Mouse (Mus musculus) liver, embryonic 11.5 days (tissue): ENCODE results near the gene Polk. TPM values are rescaled to one million over a fixed set of nuclear protein-coding genes. Genes with fewer than 3 reads are reported as not detected.

Experiments used
- ATAC-seq: fragments of 200-750 bp; cut with Nextera tagmentation; replicated peaks from 2 replicates; pipeline ENCODE4 v1.8.0; 2017; ENCODE audit warnings: moderate number of reproducible peaks, mild to moderate bottlenecking, moderate TSS enrichment, moderate library complexity; ENCODE audit not compliant: low FRiP score
- DNase-seq: peaks from one replicate; pipeline ENCODE4 v3.0.0-alpha.2; 2017; ENCODE audit warnings: low spot score
- H3K27ac ChIP-seq: fragments of 300-500 bp; sonication (generic); 2 replicates; pipeline ENCODE4 v1.5.1; 2014; ENCODE audit warnings: mild to moderate bottlenecking, low read depth, low read length, control low read depth
- H3K27me3 ChIP-seq: fragments of 300-500 bp; sonication (generic); replicated peaks from 2 replicates; pipeline ENCODE4 v1.6.1; 2014; ENCODE audit warnings: low read length, mixed read lengths; ENCODE audit not compliant: control insufficient read depth, insufficient read depth
- H3K36me3 ChIP-seq: fragments of 300-500 bp; sonication (generic); 2 replicates; pipeline ENCODE4 v1.6.1; 2014; ENCODE audit warnings: mild to moderate bottlenecking, low read length, moderate library complexity, mixed read lengths; ENCODE audit not compliant: control insufficient read depth, insufficient read depth
- H3K4me1 ChIP-seq: fragments of 300-500 bp; sonication (generic); replicated peaks from 2 replicates; pipeline ENCODE4 v1.6.1; 2014; ENCODE audit warnings: low read length, mixed read lengths; ENCODE audit not compliant: control insufficient read depth, insufficient read depth
- H3K4me2 ChIP-seq: fragments of 300-500 bp; sonication (generic); 2 replicates; pipeline ENCODE4 v1.6.1; 2014; ENCODE audit warnings: mild to moderate bottlenecking, control low read depth, moderate library complexity
- H3K4me3 ChIP-seq: fragments of 300-500 bp; sonication (generic); 2 replicates; pipeline ENCODE4 v1.5.1; 2014; ENCODE audit warnings: low read depth, low read length, control low read depth
- H3K9ac ChIP-seq: fragments of 300-500 bp; sonication (generic); 2 replicates; pipeline ENCODE4 v1.6.1; 2014; ENCODE audit warnings: low read depth, low read length, control low read depth
- H3K9me3 ChIP-seq: fragments of 300-500 bp; sonication (generic); 2 replicates; pipeline ENCODE4 v1.6.1; 2016; ENCODE audit warnings: low read length, inconsistent platforms, mixed read lengths; ENCODE audit not compliant: control insufficient read depth
- WGBS: fragments of 180-500 bp; shearing (Covaris S2); extraction: QIAGEN DNeasy Blood & Tissue Kit; methylation state at CpG from one replicate; pipeline ENCODE4 v1.1.7; 2014; 5-methylcytosine and 5-hydroxymethylcytosine counted together
- polyA plus RNA-seq: library from polyadenylated mRNA; unstranded; fragments of >200 nt; fragmentation: Nextera tagmentation; extraction: Ambion mirVana; gene quantifications from 2 replicates; pipeline ENCODE4 v1.2.1, GENCODE M21; 2014

Polk gene
- polyA plus RNA-seq, 1 experiment from 2014 or later, result 8.2 TPM

DNA sequence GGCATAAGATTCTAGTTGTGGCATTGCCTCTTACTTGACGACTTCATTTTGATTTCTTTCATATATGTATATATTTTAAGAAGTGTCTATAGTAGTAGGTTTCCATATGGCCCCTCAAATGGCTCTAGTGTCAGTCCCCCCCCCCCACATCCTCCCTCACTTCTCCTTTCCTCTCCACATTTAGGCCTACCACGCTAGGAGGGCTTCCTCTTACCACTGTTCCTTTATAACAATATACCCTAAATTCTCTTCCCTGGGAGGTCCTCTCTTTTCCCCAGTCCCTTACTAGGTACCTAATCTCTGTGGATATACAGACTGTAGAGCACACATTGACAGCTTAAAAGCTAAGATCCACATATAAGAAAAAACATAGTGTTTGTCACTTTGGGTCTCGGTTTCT lies 21.1 kb downstream of the Polk start:
- Histone ChIP-seq H3K4me2 (no peak overlapping the region), H3K27ac (no peak overlapping the region), H3K27me3 (no peaks in the 10 kb centered on the region), H3K4me3 (no peak overlapping the region), H3K9ac (no peak overlapping the region), H3K9me3 (no peaks in the 10 kb centered on the region), H3K4me1 (no peaks in the 10 kb centered on the region), H3K36me3 (no peaks in the 10 kb centered on the region)
- no peak for DNase-seq
- ATAC-seq, result no peak
- WGBS, result 78% methylated on average over 3 of the region's 3 CpGs

DNA sequence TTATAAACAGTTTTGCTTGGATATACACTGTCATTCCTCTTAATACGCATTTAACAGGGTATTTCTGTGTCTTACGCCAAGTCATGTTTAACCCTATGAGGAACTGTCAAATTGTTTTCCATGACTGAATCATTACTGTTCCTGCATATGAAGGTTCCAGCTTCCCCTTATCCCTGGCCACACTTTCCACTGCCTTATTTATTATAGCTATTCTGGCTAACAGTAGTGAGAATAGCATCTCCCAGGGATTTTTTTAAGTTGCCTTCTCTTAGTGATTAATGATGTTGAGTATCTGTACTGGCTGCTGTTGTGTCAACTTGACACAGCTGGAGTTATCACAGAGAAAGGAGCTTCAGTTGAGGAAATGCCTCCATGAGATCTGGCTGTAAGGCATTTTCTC lies 25.0 kb downstream of the Polk start:
- H3K36me3 ChIP-seq, result no peaks in the 10 kb centered on the region
- DNase-seq (no peak), ATAC-seq (no peak)
- H3K9me3 ChIP-seq, result no peaks in the 10 kb centered on the region
- H3K4me1 ChIP-seq, result no peaks in the 10 kb centered on the region
- H3K27ac ChIP-seq, result no peak overlapping the region
- H3K4me2 ChIP-seq, result no peak overlapping the region
- no peak overlapping the region for H3K4me3 ChIP-seq
- WGBS, result 83% methylated on average over 2 of the region's 2 CpGs
- H3K27me3 ChIP-seq, result no peaks in the 10 kb centered on the region
- H3K9ac ChIP-seq, result no peak overlapping the region

DNA sequence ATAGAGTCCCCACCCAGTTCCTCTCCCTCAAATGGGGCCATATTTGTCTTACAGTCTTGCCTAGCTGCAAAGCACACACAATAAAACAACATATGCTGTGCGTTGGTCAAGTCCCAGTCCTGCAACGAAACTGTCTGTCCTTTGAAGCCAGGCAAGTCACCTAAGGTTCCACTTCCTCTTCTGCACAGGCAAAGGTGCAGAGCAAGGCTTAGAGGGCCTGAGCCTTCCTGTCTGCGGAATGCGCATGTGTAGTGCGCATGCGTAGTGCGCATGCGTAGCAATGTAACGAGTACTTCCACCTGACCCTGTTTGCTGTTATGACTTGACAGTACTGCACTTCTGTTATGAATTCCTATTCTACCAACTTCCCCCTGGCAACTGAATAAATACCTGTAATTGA lies 26.1 kb downstream of the Polk start:
- Histone ChIP-seq H3K27me3 (no peaks in the 10 kb centered on the region), H3K9ac (no peak overlapping the region), H3K9me3 (no peaks in the 10 kb centered on the region), H3K4me1 (peaks cover 5% of the 10 kb centered on the region; the same call in 1 of the 2 replicates), H3K27ac (no peak overlapping the region), H3K36me3 (no peaks in the 10 kb centered on the region), H3K4me2 (no peak overlapping the region), H3K4me3 (no peak overlapping the region)
- ATAC-seq (no peak), DNase-seq (no peak)
- 89% methylated on average over 9 of the region's 9 CpGs for WGBS

GRCm38 (mm10) chr13:96514154-96514942 lies 28.0 kb downstream of the Polk start:
- ATAC-seq (no peak), DNase-seq (no peak)

GRCm38 (mm10) chr13:96511893-96512292 lies 30.5 kb downstream of the Polk start:
- H3K9ac ChIP-seq, result no peak overlapping the region
- no peaks in the 10 kb centered on the region for H3K27me3 ChIP-seq
- peaks cover 16% of the 10 kb centered on the region; the same call in 1 of the 2 replicates for H3K4me1 ChIP-seq
- DNase-seq (no peak), ATAC-seq (no peak)
- H3K9me3 ChIP-seq, result no peaks in the 10 kb centered on the region
- WGBS, result 44% methylated on average over 5 of the region's 5 CpGs
- no peaks in the 10 kb centered on the region for H3K36me3 ChIP-seq
- no peak overlapping the region for H3K27ac ChIP-seq
- no peak overlapping the region for H3K4me3 ChIP-seq
- no peak overlapping the region for H3K4me2 ChIP-seq

More at GRCm38 (mm10) chr13:96514154-96514942, 28.0 kb downstream of the Polk start:
- no peaks in the 10 kb centered on the region for H3K27me3 ChIP-seq
- 80% methylated on average over 5 of the region's 5 CpGs for WGBS
- no peaks in the 10 kb centered on the region for H3K9me3 ChIP-seq
- H3K36me3 ChIP-seq, result no peaks in the 10 kb centered on the region
- H3K27ac ChIP-seq, result no peak overlapping the region
- no peak overlapping the region for H3K9ac ChIP-seq
- H3K4me3 ChIP-seq, result no peak overlapping the region
- peaks cover 16% of the 10 kb centered on the region; the same call in 1 of the 2 replicates for H3K4me1 ChIP-seq
- no peak overlapping the region for H3K4me2 ChIP-seq

- no peaks in the 10 kb centered on the region for H3K27me3 ChIP-seq
- peaks cover 16% of the 10 kb centered on the region; the same call in 1 of the 2 replicates for H3K4me1 ChIP-seq
- 72% methylated on average over 1 of the region's 1 CpGs for WGBS
- H3K27ac ChIP-seq, result no peak overlapping the region
- H3K9ac ChIP-seq, result no peak overlapping the region
- ATAC-seq, result no peak
- no peaks in the 10 kb centered on the region for H3K36me3 ChIP-seq
- H3K4me3 ChIP-seq, result no peak overlapping the region
- no peaks in the 10 kb centered on the region for H3K9me3 ChIP-seq
- DNase-seq, result no peak
- no peak overlapping the region for H3K4me2 ChIP-seq
Measured at GRCm38 (mm10) chr13:96511262-96511661, 31.1 kb downstream of the Polk start.

GRCm38 (mm10) chr13:96510635-96511034 lies 31.7 kb downstream of the Polk start:
- Histone ChIP-seq H3K9me3 (no peaks in the 10 kb centered on the region), H3K4me3 (no peak overlapping the region), H3K4me1 (peaks cover 16% of the 10 kb centered on the region; the same call in 1 of the 2 replicates), H3K27me3 (no peaks in the 10 kb centered on the region), H3K36me3 (no peaks in the 10 kb centered on the region), H3K9ac (no peak overlapping the region), H3K27ac (no peak overlapping the region), H3K4me2 (peak overlapping the region; percentile 23)
- DNase-seq, result no peak
- no peak for ATAC-seq
- WGBS, result 44% methylated on average over 13 of the region's 13 CpGs

DNA sequence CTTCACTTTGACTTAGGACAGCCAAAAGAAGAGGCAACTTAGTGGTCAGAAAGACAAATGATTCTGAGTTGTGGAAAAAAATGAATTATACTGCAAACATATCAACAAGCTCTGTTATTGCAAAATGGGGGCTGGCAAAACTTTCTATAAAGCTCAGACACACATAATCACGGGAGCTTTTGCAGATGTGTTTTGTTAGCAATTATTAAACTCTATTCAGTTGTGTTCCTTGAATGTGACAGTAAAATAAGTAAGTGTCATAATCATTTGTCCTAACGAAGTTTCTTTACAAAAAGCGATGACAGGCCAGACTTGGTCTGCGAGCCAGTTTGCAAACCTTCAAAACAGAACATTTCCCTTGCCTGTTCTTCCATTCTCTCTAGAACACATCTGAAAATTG lies 34.8 kb downstream of the Polk start:
- Histone ChIP-seq H3K36me3 (no peaks in the 10 kb centered on the region), H3K4me1 (peaks cover 16% of the 10 kb centered on the region; the same call in 1 of the 2 replicates), H3K27me3 (no peaks in the 10 kb centered on the region), H3K9me3 (no peaks in the 10 kb centered on the region), H3K4me3 (no peak overlapping the region), H3K9ac (no peak overlapping the region), H3K27ac (no peak overlapping the region), H3K4me2 (no peak overlapping the region)
- ATAC-seq, result no peak
- 95% methylated on average over 4 of the region's 4 CpGs for WGBS
- no peak for DNase-seq

GRCm38 (mm10) chr13:96506313-96506712 lies 36.1 kb downstream of the Polk start:
- Histone ChIP-seq H3K9ac (no peak overlapping the region), H3K27me3 (no peaks in the 10 kb centered on the region), H3K9me3 (no peaks in the 10 kb centered on the region), H3K4me3 (no peak overlapping the region), H3K36me3 (no peaks in the 10 kb centered on the region), H3K4me2 (no peak overlapping the region), H3K27ac (no peak overlapping the region), H3K4me1 (peaks cover 11% of the 10 kb centered on the region; the same call in 1 of the 2 replicates)
- no peak for ATAC-seq
- WGBS, result 56% methylated on average over 6 of the region's 6 CpGs
- DNase-seq, result no peak
